Comparison of ENCODE assay signal across 10 mouse cellular contexts in the genomic region with DNA sequence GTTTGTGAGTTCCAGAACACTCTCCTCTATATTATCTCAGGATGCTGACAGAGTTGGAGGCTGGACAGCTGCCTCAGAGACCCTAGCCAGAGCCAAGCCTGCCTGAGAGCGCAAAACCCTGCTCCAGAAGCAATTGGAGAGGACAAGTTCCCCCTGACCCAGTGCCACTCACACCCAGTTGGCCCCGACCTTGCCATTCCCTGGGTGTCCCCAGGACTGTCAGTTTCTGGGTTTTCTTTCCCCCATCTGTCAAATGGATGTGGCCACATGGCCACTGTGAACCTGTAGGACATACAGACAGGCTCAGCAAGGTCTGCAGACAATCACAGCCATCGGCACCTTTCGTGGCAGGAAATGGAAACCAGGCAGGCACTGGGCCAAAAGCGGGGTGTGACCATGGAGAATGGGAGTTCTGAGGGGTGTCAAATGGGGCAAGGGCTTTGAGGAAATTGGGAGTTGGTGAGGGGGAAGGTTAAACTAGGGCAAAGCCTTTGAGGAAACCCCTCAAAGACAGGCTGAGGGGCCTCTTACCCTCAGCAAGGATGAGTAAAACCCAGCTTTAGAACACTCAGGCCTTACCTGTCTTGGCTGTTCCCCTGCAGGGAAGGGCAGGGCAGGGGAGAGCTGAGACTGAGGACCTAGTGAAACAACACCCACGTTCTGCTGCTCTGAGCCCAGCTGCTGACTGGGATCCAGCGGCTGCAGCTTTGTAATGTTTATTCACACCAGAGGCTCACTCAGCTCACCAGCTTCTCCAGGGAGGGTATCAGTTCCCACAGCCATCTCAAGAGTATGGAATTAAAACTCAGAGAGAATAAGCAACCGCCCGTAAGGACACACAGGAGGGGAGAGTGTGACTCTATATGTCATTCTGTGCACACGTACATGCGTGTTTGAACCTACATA. TPM values are rescaled to one million over a fixed set of nuclear protein-coding genes. Genes with fewer than 3 reads are reported as not detected.
DNase-seq lines count a peak whose midpoint lies in the region; ATAC-seq and TF ChIP-seq lines count a peak whose summit lies in the region.
"Had no signal": no experiment of that assay in that cellular context is flagged by ENCODE, and none has a peak within 500 bp of the region (broad histone marks: within the 10 kb centered on the region; RNA-seq: fewer than 3 reads in every experiment).

No protein-coding gene starts in this region.

- H3K4me3 ChIP-seq in forebrain, embryonic 12.5 days (replicated peaks) = no peak overlapping the region
- H3K4me3 ChIP-seq in forebrain, embryonic 16.5 days (replicated peaks; ENCODE audit: low read length) = no peak overlapping the region
- no peak overlapping the region; the same call in 1 of the 2 replicates for H3K4me3 ChIP-seq in midbrain, embryonic 12.5 days
- H3K4me3 ChIP-seq in midbrain, postnatal 0 days (ENCODE audit: low read depth, low read length) = no peak overlapping the region
- no peak overlapping the region for H3K4me3 ChIP-seq in embryonic facial prominence, embryonic 15.5 days (replicated peaks)
- H3K4me3 ChIP-seq in small intestine, adult 2 months (ENCODE audit: low read depth, low read length) = no peak overlapping the region

- ATAC-seq in forebrain, embryonic 12.5 days (ENCODE audit: low FRiP score) = no peak
- no peak for ATAC-seq in forebrain, embryonic 16.5 days
- no peak for ATAC-seq in midbrain, embryonic 12.5 days (ENCODE audit: low FRiP score, low read depth)
- no peak for ATAC-seq in midbrain, postnatal 0 days (ENCODE audit: low FRiP score)
- no peak for ATAC-seq in embryonic facial prominence, embryonic 15.5 days (ENCODE audit: insufficient number of reproducible peaks, low FRiP score, low TSS enrichment, low read depth)

- TF ChIP-seq POLR2A in small intestine, adult 2 months (IDR thresholded peaks at IDR 0.05; ENCODE audit: low read depth, low read length) = no peak

- peak overlapping the region; percentile 13; the same call in 1 of the 2 replicates for H3K27ac ChIP-seq in forebrain, embryonic 12.5 days
- H3K27ac ChIP-seq in forebrain, embryonic 16.5 days (ENCODE audit: low read length) = no peak overlapping the region
- H3K27ac ChIP-seq in midbrain, embryonic 12.5 days (replicated peaks) = peak overlapping the region; percentile 52; the same call in 1 of the 2 replicates
- H3K27ac ChIP-seq in midbrain, postnatal 0 days (ENCODE audit: low read depth, low read length) = no peak overlapping the region
- H3K27ac ChIP-seq in embryonic facial prominence, embryonic 15.5 days (replicated peaks) = 0 out of 2 replicates have a peak overlapping the region, but pooled peaks have one; percentile 39
- H3K27ac ChIP-seq in small intestine, adult 2 months (ENCODE audit: insufficient read depth, low read depth, low read length) = peak overlapping the region; percentile 72

- 59% methylated on average over 11 of the region's 11 CpGs for WGBS in forebrain, embryonic 12.5 days
- WGBS in forebrain, embryonic 16.5 days = 55% methylated on average over 11 of the region's 11 CpGs
- 53% methylated on average over 11 of the region's 11 CpGs for WGBS in midbrain, embryonic 12.5 days
- 46% methylated on average over 11 of the region's 11 CpGs for WGBS in midbrain, postnatal 0 days
- WGBS in embryonic facial prominence, embryonic 15.5 days = 34% methylated on average over 11 of the region's 11 CpGs
- WGBS in small intestine, adult 2 months = 20% methylated on average over 11 of the region's 11 CpGs

- no peak overlapping the region for H3K4me2 ChIP-seq in forebrain, embryonic 12.5 days
- no peak overlapping the region for H3K4me2 ChIP-seq in forebrain, embryonic 16.5 days (ENCODE audit: low read length)
- H3K4me2 ChIP-seq in midbrain, embryonic 12.5 days (replicated peaks) = peak overlapping the region; percentile 97; the same call in 1 of the 2 replicates
- H3K4me2 ChIP-seq in midbrain, postnatal 0 days (ENCODE audit: low read depth, low read length, poor library complexity, severe bottlenecking) = no peak overlapping the region
- no peak overlapping the region for H3K4me2 ChIP-seq in embryonic facial prominence, embryonic 15.5 days (replicated peaks)

- TF ChIP-seq CTCF in midbrain, postnatal 0 days (IDR thresholded peaks at IDR 0.05) = no peak
- no peak for TF ChIP-seq CTCF in small intestine, adult 2 months (IDR thresholded peaks at IDR 0.05; ENCODE audit: extremely low read depth, insufficient read length, insufficient replicate concordance, low read depth, low read length)

- DNase-seq in midbrain, postnatal 0 days (ENCODE audit: low spot score) = no peak
- no peak for DNase-seq in thymus, postnatal 25 days
- DNase-seq in MN1 (ENCODE audit: low spot score) = no peak
- DNase-seq: embryo, embryonic 11 days; left cerebral cortex, postnatal 4 days had no signal

- peaks cover 14% of the 10 kb centered on the region; the same call in 1 of the 2 replicates for H3K36me3 ChIP-seq in forebrain, embryonic 12.5 days (replicated peaks)
- no peaks in the 10 kb centered on the region for H3K36me3 ChIP-seq in forebrain, embryonic 16.5 days (ENCODE audit: control insufficient read depth, insufficient read depth)
- peaks cover 18% of the 10 kb centered on the region for H3K36me3 ChIP-seq in midbrain, embryonic 12.5 days
- no peaks in the 10 kb centered on the region for H3K36me3 ChIP-seq in midbrain, postnatal 0 days (ENCODE audit: insufficient read depth, low read length)
- H3K36me3 ChIP-seq in embryonic facial prominence, embryonic 15.5 days = no peaks in the 10 kb centered on the region
- H3K36me3 ChIP-seq in small intestine, adult 2 months (ENCODE audit: control insufficient read depth, insufficient read depth, low read length) = no peaks in the 10 kb centered on the region

- no peaks in the 10 kb centered on the region for H3K27me3 ChIP-seq in forebrain, embryonic 12.5 days
- no peaks in the 10 kb centered on the region for H3K27me3 ChIP-seq in forebrain, embryonic 16.5 days (replicated peaks; ENCODE audit: control insufficient read depth, insufficient read depth, low read length)
- H3K27me3 ChIP-seq in midbrain, embryonic 12.5 days = no peaks in the 10 kb centered on the region
- no peaks in the 10 kb centered on the region for H3K27me3 ChIP-seq in midbrain, postnatal 0 days (ENCODE audit: insufficient read depth, low read length)
- H3K27me3 ChIP-seq in embryonic facial prominence, embryonic 15.5 days = 0 out of 2 replicates have a peak, but pooled peaks cover 5% of the 10 kb centered on the region
- H3K27me3 ChIP-seq in small intestine, adult 2 months (ENCODE audit: control insufficient read depth, insufficient read depth, low read length) = no peaks in the 10 kb centered on the region

- peak overlapping the region; percentile 12; the same call in 1 of the 2 replicates for H3K9ac ChIP-seq in forebrain, embryonic 12.5 days
- no peak overlapping the region for H3K9ac ChIP-seq in forebrain, embryonic 16.5 days (replicated peaks; ENCODE audit: low read depth, low read length)
- peak overlapping the region; percentile 31 for H3K9ac ChIP-seq in midbrain, embryonic 12.5 days (replicated peaks)
- no peak overlapping the region for H3K9ac ChIP-seq in midbrain, postnatal 0 days (replicated peaks; ENCODE audit: low read length, poor library complexity, severe bottlenecking)
- H3K9ac ChIP-seq in embryonic facial prominence, embryonic 15.5 days = no peak overlapping the region

- H3K4me1 ChIP-seq in forebrain, embryonic 12.5 days = peaks cover 94% of the 10 kb centered on the region
- peaks cover 55% of the 10 kb centered on the region for H3K4me1 ChIP-seq in forebrain, embryonic 16.5 days (replicated peaks; ENCODE audit: control insufficient read depth, insufficient read depth, low read length)
- peaks cover 92% of the 10 kb centered on the region for H3K4me1 ChIP-seq in midbrain, embryonic 12.5 days
- peaks cover 18% of the 10 kb centered on the region for H3K4me1 ChIP-seq in midbrain, postnatal 0 days (ENCODE audit: insufficient read depth, low read length)
- H3K4me1 ChIP-seq in embryonic facial prominence, embryonic 15.5 days = peaks cover 57% of the 10 kb centered on the region
- H3K4me1 ChIP-seq in small intestine, adult 2 months (ENCODE audit: control insufficient read depth, insufficient read depth, insufficient read length, low read length) = peaks cover 41% of the 10 kb centered on the region

- H3K9me3 ChIP-seq in forebrain, embryonic 12.5 days = no peaks in the 10 kb centered on the region
- H3K9me3 ChIP-seq in forebrain, embryonic 16.5 days (ENCODE audit: control insufficient read depth, low read length) = no peaks in the 10 kb centered on the region
- H3K9me3 ChIP-seq in midbrain, embryonic 12.5 days = no peaks in the 10 kb centered on the region
- H3K9me3 ChIP-seq in midbrain, postnatal 0 days (ENCODE audit: low read length) = no peaks in the 10 kb centered on the region
- no peaks in the 10 kb centered on the region for H3K9me3 ChIP-seq in embryonic facial prominence, embryonic 15.5 days (replicated peaks)

RNA-seq across cellular contexts. Expression of gene Ephb2, which starts 6.9 kb away (rescaled TPM):
- polyA plus RNA-seq in forebrain, embryonic 12.5 days (2016; fragmentation: Nextera tagmentation; extraction: Ambion mirVana) = 20.3 and 30.2 TPM in 2 replicates
- 12.3 and 13.1 TPM in 2 replicates for polyA plus RNA-seq in forebrain, embryonic 16.5 days (2015; fragmentation: Nextera tagmentation; extraction: Ambion mirVana)
- polyA plus RNA-seq in midbrain, embryonic 12.5 days (2016; fragmentation: Nextera tagmentation; extraction: Ambion mirVana) = 39.8 and 40.0 TPM in 2 replicates
- total RNA-seq in midbrain, postnatal 0 days (2014; rRNA removed) = 149 and 202 TPM in 2 replicates
- 13.6 and 15.6 TPM in 2 replicates for polyA plus RNA-seq in midbrain, postnatal 0 days (2015; fragmentation: Nextera tagmentation; extraction: Ambion mirVana)
- polyA plus RNA-seq in embryonic facial prominence, embryonic 15.5 days (2015; fragmentation: Nextera tagmentation; extraction: Ambion mirVana) = 12.2 and 13.1 TPM in 2 replicates
- polyA plus RNA-seq in small intestine, adult 2 months (2012; rRNA removed) = 32.1 and 57.6 TPM in 2 replicates

RNA-seq across cellular contexts. Expression of gene C1qb, which starts 57.1 kb away (rescaled TPM):
- 16.0 and 18.8 TPM in 2 replicates for polyA plus RNA-seq in forebrain, embryonic 12.5 days (2016; fragmentation: Nextera tagmentation; extraction: Ambion mirVana)
- polyA plus RNA-seq in forebrain, embryonic 16.5 days (2015; fragmentation: Nextera tagmentation; extraction: Ambion mirVana) = 24.1 and 32.0 TPM in 2 replicates
- 30.2 and 38.4 TPM in 2 replicates for polyA plus RNA-seq in midbrain, embryonic 12.5 days (2016; fragmentation: Nextera tagmentation; extraction: Ambion mirVana)
- total RNA-seq in midbrain, postnatal 0 days (2014; rRNA removed) = 60.0 and 71.3 TPM in 2 replicates
- polyA plus RNA-seq in midbrain, postnatal 0 days (2015; fragmentation: Nextera tagmentation; extraction: Ambion mirVana) = 64.3 and 72.3 TPM in 2 replicates
- 85.7 and 86.5 TPM in 2 replicates for polyA plus RNA-seq in embryonic facial prominence, embryonic 15.5 days (2015; fragmentation: Nextera tagmentation; extraction: Ambion mirVana)
- polyA plus RNA-seq in small intestine, adult 2 months (2012; rRNA removed) = 58.9 and 71.3 TPM in 2 replicates

Comparison
In these comparisons a context has a peak if more than half of its experiments do, and no peak if none do; other contexts are left out.
1. H3K27ac ChIP-seq: peak in forebrain, embryonic 12.5 days (single experiment), midbrain, embryonic 12.5 days (single experiment), embryonic facial prominence, embryonic 15.5 days (single experiment) and small intestine, adult 2 months (single experiment); none in forebrain, embryonic 16.5 days (single experiment) and midbrain, postnatal 0 days (single experiment).
2. H3K9ac ChIP-seq: peak in forebrain, embryonic 12.5 days (single experiment) and midbrain, embryonic 12.5 days (single experiment); none in forebrain, embryonic 16.5 days (single experiment), midbrain, postnatal 0 days (single experiment) and embryonic facial prominence, embryonic 15.5 days (single experiment).